Mouse (Mus musculus) forebrain, embryonic 12.5 days (tissue): ENCODE data around the gene Trim9. TPM values are rescaled to one million over a fixed set of nuclear protein-coding genes. Genes with fewer than 3 reads are reported as not detected.

Source experiments
- ATAC-seq: fragments of 200-750 bp; cut with Nextera tagmentation; 2 replicates; pipeline ENCODE4 v1.8.0; 2017; ENCODE audit warnings: moderate TSS enrichment; ENCODE audit not compliant: low FRiP score
- H3K27ac ChIP-seq: fragments of 300-500 bp; sonication (generic); 2 replicates; pipeline ENCODE4 v1.5.1; 2016; ENCODE audit warnings: mild to moderate bottlenecking
- H3K27me3 ChIP-seq: fragments of 300-500 bp; sonication (generic); 2 replicates; pipeline ENCODE4 v1.6.1; 2016; ENCODE audit warnings: mild to moderate bottlenecking
- H3K36me3 ChIP-seq: fragments of 300-500 bp; sonication (generic); replicated peaks from 2 replicates; pipeline ENCODE4 v1.6.1; 2016; ENCODE audit warnings: mild to moderate bottlenecking
- H3K4me1 ChIP-seq: fragments of 300-500 bp; sonication (generic); 2 replicates; pipeline ENCODE4 v1.6.1; 2016
- H3K4me2 ChIP-seq: fragments of 300-500 bp; sonication (generic); 2 replicates; pipeline ENCODE4 v1.6.1; 2016; ENCODE audit warnings: mild to moderate bottlenecking, moderate library complexity
- H3K4me3 ChIP-seq: fragments of 300-500 bp; sonication (generic); replicated peaks from 2 replicates; pipeline ENCODE4 v1.5.1; 2016; ENCODE audit warnings: mild to moderate bottlenecking
- H3K9ac ChIP-seq: fragments of 300-500 bp; sonication (generic); 2 replicates; pipeline ENCODE4 v1.6.1; 2016; ENCODE audit warnings: mild to moderate bottlenecking
- H3K9me3 ChIP-seq: fragments of 300-500 bp; sonication (generic); 2 replicates; pipeline ENCODE4 v1.6.1; 2016
- WGBS: fragments of 180-500 bp; shearing (Covaris S2); methylation state at CpG from one replicate; pipeline ENCODE4 v1.1.7; 2016; 5-methylcytosine and 5-hydroxymethylcytosine counted together
- polyA plus RNA-seq: library from polyadenylated mRNA; unstranded; fragments of >200 nt; fragmentation: Nextera tagmentation; extraction: Ambion mirVana; gene quantifications from 2 replicates; pipeline ENCODE4 v1.2.1, GENCODE M21; 2016

Trim9 gene
- polyA plus RNA-seq, 1 experiment from 2014 or later, result 18.1 TPM

GRCm38 (mm10) chr12:70218795-70219540 lies 128.4 kb downstream of the Trim9 start:
- H3K4me3 ChIP-seq, result no peak overlapping the region
- no peak overlapping the region for H3K9ac ChIP-seq
- H3K36me3 ChIP-seq, result no peaks in the 10 kb centered on the region
- WGBS, result 91% methylated on average over 8 of the region's 8 CpGs
- H3K27ac ChIP-seq, result no peak overlapping the region
- peaks cover 10% of the 10 kb centered on the region; the same call in 1 of the 2 replicates for H3K4me1 ChIP-seq
- no peaks in the 10 kb centered on the region for H3K27me3 ChIP-seq
- ATAC-seq, result no peak
- H3K4me2 ChIP-seq, result no peak overlapping the region
- no peaks in the 10 kb centered on the region for H3K9me3 ChIP-seq

- no peak overlapping the region for H3K27ac ChIP-seq
- H3K36me3 ChIP-seq, result no peaks in the 10 kb centered on the region
- no peaks in the 10 kb centered on the region for H3K9me3 ChIP-seq
- ATAC-seq, result no peak
- no peak overlapping the region for H3K9ac ChIP-seq
- H3K27me3 ChIP-seq, result no peaks in the 10 kb centered on the region
- H3K4me3 ChIP-seq, result no peak overlapping the region
- 40% methylated on average over 16 of the region's 16 CpGs for WGBS
- peak overlapping the region; percentile 6; the same call in 1 of the 2 replicates for H3K4me2 ChIP-seq
- H3K4me1 ChIP-seq, result peaks cover 5% of the 10 kb centered on the region; the same call in 1 of the 2 replicates
Measured at GRCm38 (mm10) chr12:70216229-70216800, 131.1 kb downstream of the Trim9 start.

GRCm38 (mm10) chr12:70214281-70214680 lies 133.1 kb downstream of the Trim9 start:
- H3K27ac ChIP-seq, result no peak overlapping the region
- no peak overlapping the region for H3K4me3 ChIP-seq
- 91% methylated on average over 8 of the region's 8 CpGs for WGBS
- H3K4me1 ChIP-seq, result peaks cover 5% of the 10 kb centered on the region; the same call in 1 of the 2 replicates
- ATAC-seq, result no peak
- no peaks in the 10 kb centered on the region for H3K9me3 ChIP-seq
- no peaks in the 10 kb centered on the region for H3K27me3 ChIP-seq
- no peak overlapping the region for H3K4me2 ChIP-seq
- H3K36me3 ChIP-seq, result no peaks in the 10 kb centered on the region
- no peak overlapping the region for H3K9ac ChIP-seq

GRCm38 (mm10) chr12:70213601-70214000 lies 133.8 kb downstream of the Trim9 start:
- Histone ChIP-seq H3K27ac (no peak overlapping the region), H3K9ac (no peak overlapping the region), H3K4me3 (no peak overlapping the region), H3K27me3 (no peaks in the 10 kb centered on the region), H3K9me3 (no peaks in the 10 kb centered on the region), H3K4me1 (peaks cover 5% of the 10 kb centered on the region; the same call in 1 of the 2 replicates), H3K36me3 (no peaks in the 10 kb centered on the region), H3K4me2 (no peak overlapping the region)
- WGBS, result 94% methylated on average over 6 of the region's 6 CpGs
- no peak for ATAC-seq

GRCm38 (mm10) chr12:70212501-70212900 lies 134.9 kb downstream of the Trim9 start:
- Histone ChIP-seq H3K4me3 (no peak overlapping the region), H3K4me1 (peaks cover 5% of the 10 kb centered on the region; the same call in 1 of the 2 replicates), H3K4me2 (no peak overlapping the region), H3K9me3 (no peaks in the 10 kb centered on the region), H3K27me3 (no peaks in the 10 kb centered on the region), H3K9ac (no peak overlapping the region), H3K27ac (no peak overlapping the region), H3K36me3 (no peaks in the 10 kb centered on the region)
- no peak for ATAC-seq
- 88% methylated on average over 4 of the region's 4 CpGs for WGBS

- ATAC-seq, result no peak
- no peaks in the 10 kb centered on the region for H3K27me3 ChIP-seq
- H3K9me3 ChIP-seq, result no peaks in the 10 kb centered on the region
- no peak overlapping the region for H3K9ac ChIP-seq
- H3K4me1 ChIP-seq, result no peaks in the 10 kb centered on the region
- H3K36me3 ChIP-seq, result no peaks in the 10 kb centered on the region
- H3K4me3 ChIP-seq, result no peak overlapping the region
- no peak overlapping the region for H3K4me2 ChIP-seq
- 66% methylated on average over 5 of the region's 5 CpGs for WGBS
- H3K27ac ChIP-seq, result no peak overlapping the region
Measured at GRCm38 (mm10) chr12:70208214-70208613, 139.2 kb downstream of the Trim9 start.

GRCm38 (mm10) chr12:70204433-70204832 lies 143.0 kb downstream of the Trim9 start:
- no peaks in the 10 kb centered on the region for H3K9me3 ChIP-seq
- H3K4me1 ChIP-seq, result no peaks in the 10 kb centered on the region
- H3K4me3 ChIP-seq, result no peak overlapping the region
- no peak overlapping the region for H3K4me2 ChIP-seq
- H3K27me3 ChIP-seq, result no peaks in the 10 kb centered on the region
- no peak for ATAC-seq
- H3K36me3 ChIP-seq, result no peaks in the 10 kb centered on the region
- WGBS, result 74% methylated on average over 8 of the region's 8 CpGs
- no peak overlapping the region for H3K27ac ChIP-seq
- H3K9ac ChIP-seq, result no peak overlapping the region

- Histone ChIP-seq H3K4me2 (no peak overlapping the region), H3K4me3 (no peak overlapping the region), H3K36me3 (no peaks in the 10 kb centered on the region), H3K9me3 (no peaks in the 10 kb centered on the region), H3K9ac (no peak overlapping the region), H3K27ac (no peak overlapping the region), H3K4me1 (no peaks in the 10 kb centered on the region), H3K27me3 (no peaks in the 10 kb centered on the region)
- WGBS, result 82% methylated on average over 5 of the region's 5 CpGs
- ATAC-seq, result no peak
Measured at GRCm38 (mm10) chr12:70201926-70202529, 145.4 kb downstream of the Trim9 start.

GRCm38 (mm10) chr12:70196341-70196740 lies 151.1 kb downstream of the Trim9 start:
- H3K4me3 ChIP-seq, result no peak overlapping the region
- ATAC-seq, result no peak
- H3K36me3 ChIP-seq, result no peaks in the 10 kb centered on the region
- no peak overlapping the region for H3K9ac ChIP-seq
- H3K4me2 ChIP-seq, result no peak overlapping the region
- no peaks in the 10 kb centered on the region for H3K27me3 ChIP-seq
- H3K27ac ChIP-seq, result no peak overlapping the region
- H3K9me3 ChIP-seq, result no peaks in the 10 kb centered on the region
- H3K4me1 ChIP-seq, result peaks cover 8% of the 10 kb centered on the region
- 85% methylated on average over 5 of the region's 5 CpGs for WGBS

GRCm38 (mm10) chr12:70195426-70195825 lies 152.0 kb downstream of the Trim9 start:
- H3K9ac ChIP-seq, result no peak overlapping the region

More at GRCm38 (mm10) chr12:70195426-70195825, 152.0 kb downstream of the Trim9 start:
- no peak overlapping the region for H3K4me3 ChIP-seq
- 96% methylated on average over 6 of the region's 6 CpGs for WGBS
- no peaks in the 10 kb centered on the region for H3K27me3 ChIP-seq
- ATAC-seq, result no peak
- no peaks in the 10 kb centered on the region for H3K9me3 ChIP-seq
- H3K4me2 ChIP-seq, result no peak overlapping the region
- H3K4me1 ChIP-seq, result peaks cover 8% of the 10 kb centered on the region
- H3K27ac ChIP-seq, result no peak overlapping the region
- no peaks in the 10 kb centered on the region for H3K36me3 ChIP-seq
